Mouse (Mus musculus) kidney, adult 2 months (tissue): ENCODE measurements around the gene Zfp775.

Source experiments
- CTCF ChIP-seq: fragments of 200-500 bp; conservative IDR thresholded peaks from 2 replicates; pipeline ENCODE4 v1.5.1; 2011; ENCODE audit warnings: low read depth, mild to moderate bottlenecking, control low read depth, low read length, moderate library complexity, mixed read lengths; ENCODE audit not compliant: insufficient read depth, insufficient read length
- POLR2A ChIP-seq: fragments of 200-500 bp; IDR thresholded peaks from one replicate; pipeline ENCODE4 v1.6.1; 2011; ENCODE audit warnings: low read depth, low read length, control low read depth

- TF ChIP-seq CTCF (no peak), POLR2A (no peak)
Observed at GRCm38 (mm10) chr6:48646309-48646690, 44.4 kb downstream of the Zfp775 start.
